Mouse (Mus musculus): ENCODE measurements at regions not wholly inside any gene's neighbourhood (a gene's known extent, or its start where the extent isn't known, plus 50 kb on each side); places are given as distances from the start of the nearest gene placed in this dataset.
A peak's percentile ranks its signal among the peaks of the same experiment; 100 is the strongest.
"Not testable (repeated sequence)": the region's sequence is repeated elsewhere in the genome, so short reads cannot be mapped to it uniquely, and the experiment has no call there.

DNA sequence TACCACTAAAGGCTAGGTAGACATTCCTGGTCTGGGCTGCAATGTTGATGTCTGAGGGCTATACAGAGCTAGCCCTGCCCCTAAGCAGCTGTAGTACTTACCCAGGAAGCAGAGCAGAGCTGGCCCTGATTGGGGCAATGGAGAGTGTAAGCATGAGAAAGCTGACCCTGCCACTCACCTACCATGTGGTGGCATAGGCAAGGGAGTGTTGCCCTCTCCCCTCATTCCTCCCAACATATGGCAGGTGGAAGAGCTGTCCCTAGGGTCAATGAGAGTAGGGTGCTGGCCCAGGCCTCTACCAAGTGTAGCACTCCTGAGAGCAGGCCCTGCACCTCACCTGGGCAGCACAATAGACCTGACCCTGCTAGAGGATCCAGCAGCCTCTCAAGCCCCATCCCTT, 136.4 kb downstream of the Srek1 start:
- H3K9ac ChIP-seq (ENCODE audit: low read length), result no peak overlapping the region
- no peak for ATAC-seq (ENCODE audit: insufficient number of reproducible peaks, low FRiP score, low TSS enrichment, low read depth)
- H3K27ac ChIP-seq (replicated peaks; ENCODE audit: low read depth, low read length), result no peak overlapping the region
- no peak for DNase-seq (ENCODE audit: low spot score)
- H3K27me3 ChIP-seq (ENCODE audit: control insufficient read depth, insufficient read depth, low read length), result no peaks in the 10 kb centered on the region
- no peaks in the 10 kb centered on the region for H3K9me3 ChIP-seq (ENCODE audit: control insufficient read depth, low read length)
- no peak overlapping the region for H3K4me3 ChIP-seq (ENCODE audit: low read depth, low read length)
- no peaks in the 10 kb centered on the region for H3K36me3 ChIP-seq (ENCODE audit: control insufficient read depth, insufficient read depth, low read length)
- no peaks in the 10 kb centered on the region for H3K4me1 ChIP-seq (ENCODE audit: control insufficient read depth, insufficient read depth, low read length)
- H3K4me2 ChIP-seq (ENCODE audit: low read depth, severe bottlenecking), result no peak overlapping the region

GRCm38 (mm10) chr13:103637414-103637813, 137.0 kb downstream of the Srek1 start:
- H3K36me3 ChIP-seq (ENCODE audit: control insufficient read depth, insufficient read depth, low read length), result no peaks in the 10 kb centered on the region
- no peaks in the 10 kb centered on the region for H3K9me3 ChIP-seq (ENCODE audit: control insufficient read depth, low read length)
- 86% methylated on average over 3 of the region's 3 CpGs for WGBS
- H3K4me1 ChIP-seq (ENCODE audit: control insufficient read depth, insufficient read depth, low read length), result no peaks in the 10 kb centered on the region
- H3K4me2 ChIP-seq (ENCODE audit: low read depth, severe bottlenecking), result no peak overlapping the region
- H3K27me3 ChIP-seq (ENCODE audit: control insufficient read depth, insufficient read depth, low read length), result no peaks in the 10 kb centered on the region
- DNase-seq (ENCODE audit: low spot score) (no peak), ATAC-seq (ENCODE audit: insufficient number of reproducible peaks, low FRiP score, low TSS enrichment, low read depth) (no peak)
- H3K9ac ChIP-seq (ENCODE audit: low read length), result no peak overlapping the region
- no peak overlapping the region for H3K27ac ChIP-seq (replicated peaks; ENCODE audit: low read depth, low read length)
- H3K4me3 ChIP-seq (ENCODE audit: low read depth, low read length), result no peak overlapping the region

DNA sequence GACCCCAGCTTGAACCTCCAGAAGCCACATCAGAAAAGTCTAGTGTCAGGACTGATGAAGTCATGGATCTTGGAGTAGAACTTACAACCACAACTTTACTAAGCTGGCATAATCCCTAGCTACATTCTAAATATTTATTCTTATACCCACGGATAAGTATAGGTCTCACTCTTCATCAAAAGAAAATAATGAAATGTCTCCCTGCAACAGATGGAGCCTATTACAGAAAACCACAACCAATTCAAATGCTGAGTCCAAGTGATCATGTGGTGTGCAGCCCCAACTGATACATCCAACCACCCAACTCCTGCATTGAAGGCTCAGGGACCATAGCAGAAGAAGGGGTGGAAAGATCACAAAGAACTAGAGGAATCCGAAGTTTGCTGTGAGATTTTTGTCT, 137.8 kb downstream of the Srek1 start:
- 77% methylated on average over 2 of the region's 2 CpGs for WGBS
- H3K9me3 ChIP-seq (ENCODE audit: control insufficient read depth, low read length), result no peaks in the 10 kb centered on the region
- no peak overlapping the region for H3K4me3 ChIP-seq (ENCODE audit: low read depth, low read length)
- DNase-seq (ENCODE audit: low spot score) (no peak), ATAC-seq (ENCODE audit: insufficient number of reproducible peaks, low FRiP score, low TSS enrichment, low read depth) (no peak)
- no peak overlapping the region for H3K27ac ChIP-seq (replicated peaks; ENCODE audit: low read depth, low read length)
- no peaks in the 10 kb centered on the region for H3K4me1 ChIP-seq (ENCODE audit: control insufficient read depth, insufficient read depth, low read length)
- H3K9ac ChIP-seq (ENCODE audit: low read length), result no peak overlapping the region
- H3K27me3 ChIP-seq (ENCODE audit: control insufficient read depth, insufficient read depth, low read length), result no peaks in the 10 kb centered on the region
- no peaks in the 10 kb centered on the region for H3K36me3 ChIP-seq (ENCODE audit: control insufficient read depth, insufficient read depth, low read length)
- H3K4me2 ChIP-seq (ENCODE audit: low read depth, severe bottlenecking), result no peak overlapping the region

GRCm38 (mm10) chr13:103623810-103624209, 150.6 kb downstream of the Srek1 start:
- H3K9ac ChIP-seq (ENCODE audit: low read length), result no peak overlapping the region
- no peak overlapping the region for H3K4me3 ChIP-seq (ENCODE audit: low read depth, low read length)
- no peak overlapping the region for H3K4me2 ChIP-seq (ENCODE audit: low read depth, severe bottlenecking)
- no peaks in the 10 kb centered on the region for H3K4me1 ChIP-seq (ENCODE audit: control insufficient read depth, insufficient read depth, low read length)
- 89% methylated on average over 2 of the region's 2 CpGs for WGBS
- ATAC-seq (ENCODE audit: insufficient number of reproducible peaks, low FRiP score, low TSS enrichment, low read depth) (no peak), DNase-seq (ENCODE audit: low spot score) (peak; percentile 13)
- no peaks in the 10 kb centered on the region for H3K36me3 ChIP-seq (ENCODE audit: control insufficient read depth, insufficient read depth, low read length)
- H3K9me3 ChIP-seq (ENCODE audit: control insufficient read depth, low read length), result no peaks in the 10 kb centered on the region
- H3K27ac ChIP-seq (replicated peaks; ENCODE audit: low read depth, low read length), result no peak overlapping the region
- no peaks in the 10 kb centered on the region for H3K27me3 ChIP-seq (ENCODE audit: control insufficient read depth, insufficient read depth, low read length)

- Histone ChIP-seq H3K4me1 (ENCODE audit: control insufficient read depth, insufficient read depth, low read length) (no peaks in the 10 kb centered on the region), H3K27me3 (ENCODE audit: control insufficient read depth, insufficient read depth, low read length) (no peaks in the 10 kb centered on the region), H3K4me3 (ENCODE audit: low read depth, low read length) (no peak overlapping the region), H3K27ac (replicated peaks; ENCODE audit: low read depth, low read length) (no peak overlapping the region), H3K36me3 (ENCODE audit: control insufficient read depth, insufficient read depth, low read length) (no peaks in the 10 kb centered on the region), H3K9ac (ENCODE audit: low read length) (no peak overlapping the region), H3K9me3 (ENCODE audit: control insufficient read depth, low read length) (no peaks in the 10 kb centered on the region), H3K4me2 (ENCODE audit: low read depth, severe bottlenecking) (no peak overlapping the region)
- DNase-seq (ENCODE audit: low spot score), result peak; percentile 18
- no peak for ATAC-seq (ENCODE audit: insufficient number of reproducible peaks, low FRiP score, low TSS enrichment, low read depth)
- 80% methylated on average over 6 of the region's 6 CpGs for WGBS
Measured at GRCm38 (mm10) chr13:103623319-103623718, 151.1 kb downstream of the Srek1 start.

- DNase-seq (ENCODE audit: low spot score) (peak; percentile 18), ATAC-seq (ENCODE audit: insufficient number of reproducible peaks, low FRiP score, low TSS enrichment, low read depth) (no peak)
- 42% methylated on average over 5 of the region's 5 CpGs for WGBS
- Histone ChIP-seq H3K4me1 (ENCODE audit: control insufficient read depth, insufficient read depth, low read length) (no peaks in the 10 kb centered on the region), H3K4me3 (ENCODE audit: low read depth, low read length) (no peak overlapping the region), H3K9me3 (ENCODE audit: control insufficient read depth, low read length) (no peaks in the 10 kb centered on the region), H3K27me3 (ENCODE audit: control insufficient read depth, insufficient read depth, low read length) (no peaks in the 10 kb centered on the region), H3K9ac (ENCODE audit: low read length) (no peak overlapping the region), H3K4me2 (ENCODE audit: low read depth, severe bottlenecking) (no peak overlapping the region), H3K36me3 (ENCODE audit: control insufficient read depth, insufficient read depth, low read length) (no peaks in the 10 kb centered on the region), H3K27ac (replicated peaks; ENCODE audit: low read depth, low read length) (no peak overlapping the region)
Measured at GRCm38 (mm10) chr13:103622324-103622723, 152.1 kb downstream of the Srek1 start.

GRCm38 (mm10) chr13:103620958-103621357, 153.4 kb downstream of the Srek1 start:
- not testable (repeated sequence) for H3K9me3 ChIP-seq (ENCODE audit: control insufficient read depth, low read length); H3K9ac ChIP-seq (ENCODE audit: low read length); H3K27me3 ChIP-seq (ENCODE audit: control insufficient read depth, insufficient read depth, low read length); H3K4me3 ChIP-seq (ENCODE audit: low read depth, low read length); H3K4me1 ChIP-seq (ENCODE audit: control insufficient read depth, insufficient read depth, low read length); ATAC-seq (ENCODE audit: insufficient number of reproducible peaks, low FRiP score, low TSS enrichment, low read depth); H3K36me3 ChIP-seq (ENCODE audit: control insufficient read depth, insufficient read depth, low read length); H3K27ac ChIP-seq (replicated peaks; ENCODE audit: low read depth, low read length); H3K4me2 ChIP-seq (ENCODE audit: low read depth, severe bottlenecking)
- 89% methylated on average over 5 of the region's 5 CpGs for WGBS
- DNase-seq (ENCODE audit: low spot score), result peak; percentile 10

GRCm38 (mm10) chr13:103613333-103613725, 161.1 kb downstream of the Srek1 start:
- DNase-seq (ENCODE audit: low spot score), result peak; percentile 17
- 90% methylated on average over 10 of the region's 10 CpGs for WGBS
- Histone ChIP-seq H3K9me3 (ENCODE audit: control insufficient read depth, low read length) (no peaks in the 10 kb centered on the region), H3K4me1 (ENCODE audit: control insufficient read depth, insufficient read depth, low read length) (no peaks in the 10 kb centered on the region), H3K27ac (replicated peaks; ENCODE audit: low read depth, low read length) (no peak overlapping the region), H3K27me3 (ENCODE audit: control insufficient read depth, insufficient read depth, low read length) (no peaks in the 10 kb centered on the region), H3K36me3 (ENCODE audit: control insufficient read depth, insufficient read depth, low read length) (no peaks in the 10 kb centered on the region), H3K4me2 (ENCODE audit: low read depth, severe bottlenecking) (no peak overlapping the region), H3K4me3 (ENCODE audit: low read depth, low read length) (no peak overlapping the region), H3K9ac (ENCODE audit: low read length) (no peak overlapping the region)
- ATAC-seq (ENCODE audit: insufficient number of reproducible peaks, low FRiP score, low TSS enrichment, low read depth), result no peak

DNA sequence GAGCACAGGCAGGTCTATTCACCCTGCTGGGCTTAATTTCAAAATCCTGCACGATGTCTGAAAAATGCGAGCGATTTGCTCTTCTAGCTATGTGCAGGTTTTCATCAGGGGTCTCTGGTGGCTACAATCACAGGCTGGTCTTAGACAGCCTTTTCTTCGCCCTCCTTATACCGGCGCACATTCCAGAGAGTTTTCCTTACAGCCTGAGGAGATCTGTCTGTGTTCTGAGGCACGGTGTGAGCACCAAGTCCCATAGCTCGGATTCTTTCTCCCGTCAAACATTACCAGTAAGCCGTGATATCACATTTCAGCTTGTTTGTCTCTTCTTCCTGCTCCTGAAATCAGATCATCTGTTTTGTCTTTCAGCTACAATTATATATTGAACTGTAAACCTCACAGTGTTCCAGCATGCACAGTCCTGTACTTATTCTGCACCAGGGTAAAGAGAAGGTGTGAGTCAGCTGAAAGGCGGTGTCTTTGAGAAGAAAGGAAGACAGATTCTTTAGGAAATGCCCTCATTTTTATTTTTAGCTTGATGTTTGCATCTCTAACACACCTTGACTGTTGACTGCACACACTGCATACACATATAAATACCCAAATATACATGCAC, 161.6 kb downstream of the Srek1 start:
- H3K27ac ChIP-seq (replicated peaks; ENCODE audit: low read depth, low read length), result no peak overlapping the region
- no peak overlapping the region for H3K4me2 ChIP-seq (ENCODE audit: low read depth, severe bottlenecking)
- H3K4me1 ChIP-seq (ENCODE audit: control insufficient read depth, insufficient read depth, low read length), result no peaks in the 10 kb centered on the region
- ATAC-seq (ENCODE audit: insufficient number of reproducible peaks, low FRiP score, low TSS enrichment, low read depth) (no peak), DNase-seq (ENCODE audit: low spot score) (peak; percentile 20)
- H3K36me3 ChIP-seq (ENCODE audit: control insufficient read depth, insufficient read depth, low read length), result no peaks in the 10 kb centered on the region
- no peaks in the 10 kb centered on the region for H3K27me3 ChIP-seq (ENCODE audit: control insufficient read depth, insufficient read depth, low read length)
- no peak overlapping the region for H3K4me3 ChIP-seq (ENCODE audit: low read depth, low read length)
- no peak overlapping the region for H3K9ac ChIP-seq (ENCODE audit: low read length)
- H3K9me3 ChIP-seq (ENCODE audit: control insufficient read depth, low read length), result no peaks in the 10 kb centered on the region
- WGBS, result 73% methylated on average over 11 of the region's 11 CpGs

Measured in limb, embryonic 11.5 days (tissue).